Mouse (Mus musculus) stomach, postnatal 0 days (tissue): Measurements from ENCODE around the gene Gna12.

Source experiments
- CTCF ChIP-seq: IDR thresholded peaks from 2 replicates; pipeline ENCODE4 v1.5.1; 2016; ENCODE audit warnings: antibody characterized with exemption, low read depth, mild to moderate bottlenecking, moderate library complexity
- EP300 ChIP-seq: optimal IDR thresholded peaks from 2 replicates; pipeline ENCODE3; 2016; ENCODE audit warnings: antibody characterized with exemption

DNA sequence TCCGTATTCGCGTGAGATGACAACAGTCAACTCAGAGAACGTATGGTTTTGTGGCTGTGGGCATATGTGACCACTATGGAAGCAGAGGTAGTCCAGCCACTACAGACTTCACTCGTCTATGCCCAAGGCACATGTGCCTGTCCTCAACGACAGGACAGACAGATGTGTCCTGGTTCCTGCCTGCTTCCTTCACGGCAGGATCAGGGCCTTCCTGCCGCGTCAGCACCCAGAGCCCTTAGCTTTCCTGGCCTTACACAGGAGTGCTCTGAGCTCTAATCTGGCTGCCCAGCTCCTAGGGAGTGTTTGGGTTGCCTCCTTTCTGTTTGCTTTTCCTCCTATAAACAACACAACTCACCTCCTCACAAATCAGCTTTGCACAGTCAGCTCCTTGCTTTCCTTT is 53.3 kb downstream of the Gna12 start:
- TF ChIP-seq CTCF (no peak), EP300 (no peak)
